Mouse (Mus musculus): Measurements from ENCODE around the gene Mthfd2l. TPM values are rescaled to one million over a fixed set of nuclear protein-coding genes. Genes with fewer than 3 reads are reported as not detected.

The Mthfd2l gene
- polyA plus RNA-seq, 1 experiment from 2014 or later = 33.9 TPM

DNA sequence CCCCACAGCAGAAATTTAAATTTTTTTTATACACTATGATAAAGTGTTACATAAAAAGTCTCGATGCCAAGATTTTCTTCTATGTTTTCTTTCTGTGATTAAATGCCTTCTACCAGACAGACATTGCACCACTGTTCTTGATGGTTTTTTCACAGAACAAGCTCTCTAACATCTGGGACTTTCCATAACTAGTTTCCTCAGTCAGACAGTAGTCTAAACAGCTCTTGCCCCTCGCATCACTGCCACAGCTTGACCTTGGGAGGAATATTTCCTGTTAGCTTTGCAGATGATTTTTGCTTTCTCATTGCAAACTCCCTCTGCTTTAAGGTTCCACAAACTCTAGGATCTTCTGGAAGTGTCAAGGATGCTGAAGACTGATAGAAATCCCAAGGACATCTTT lies 371 bp upstream of the Mthfd2l start:
- Histone ChIP-seq H3K9ac (ENCODE audit: low read depth, low read length) (peak overlapping the region; percentile 95; the same call in 1 of the 2 replicates), H3K4me3 (ENCODE audit: low read depth, low read length) (peak overlapping the region; percentile 68), H3K9me3 (ENCODE audit: control insufficient read depth) (no peaks in the 10 kb centered on the region), H3K36me3 (ENCODE audit: control insufficient read depth, insufficient read depth) (0 out of 2 replicates have a peak, but pooled peaks cover 6% of the 10 kb centered on the region), H3K27ac (ENCODE audit: low read depth, low read length) (peak overlapping the region; percentile 96), H3K27me3 (replicated peaks; ENCODE audit: control insufficient read depth, insufficient read depth, low read length) (no peaks in the 10 kb centered on the region), H3K4me2 (replicated peaks; ENCODE audit: low read depth) (peak overlapping the region; percentile 65), H3K4me1 (replicated peaks; ENCODE audit: control insufficient read depth, insufficient read depth, low read length) (0 out of 2 replicates have a peak, but pooled peaks cover 3% of the 10 kb centered on the region)
- 34% methylated on average over 2 of the region's 2 CpGs for WGBS
- peak; percentile 14; the same call in 1 of the 2 replicates for ATAC-seq
- TF ChIP-seq CTCF (IDR thresholded peaks at IDR 0.05; ENCODE audit: low read depth) = no peak

DNA sequence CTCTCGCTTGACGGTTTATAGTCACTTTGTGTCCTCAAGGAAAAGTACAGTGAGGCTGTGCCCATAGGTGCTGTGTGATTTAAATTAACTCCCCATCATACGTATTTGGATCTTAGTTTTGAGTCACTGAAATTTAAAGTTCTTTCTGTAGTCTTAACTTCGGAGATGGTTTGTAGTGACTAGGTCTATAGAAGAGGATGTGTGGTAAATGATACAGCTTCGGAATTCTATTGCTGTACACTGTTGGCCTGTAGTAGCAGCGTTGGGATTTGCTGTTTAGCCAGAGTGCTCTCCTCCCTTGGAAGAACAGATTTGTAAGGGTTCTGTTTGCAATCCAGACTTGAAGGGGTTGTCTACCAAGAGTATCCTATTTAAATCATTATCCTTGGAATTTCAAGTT lies 994 bp downstream of the Mthfd2l start:
- 2% methylated on average over 6 of the region's 6 CpGs for WGBS
- 0 out of 2 replicates have a peak, but pooled peaks cover 3% of the 10 kb centered on the region for H3K4me1 ChIP-seq (replicated peaks; ENCODE audit: control insufficient read depth, insufficient read depth, low read length)
- peak overlapping the region; percentile 96 for H3K27ac ChIP-seq (ENCODE audit: low read depth, low read length)
- TF ChIP-seq CTCF (IDR thresholded peaks at IDR 0.05; ENCODE audit: low read depth) = no peak
- H3K4me2 ChIP-seq (replicated peaks; ENCODE audit: low read depth) = peak overlapping the region; percentile 65
- no peak for ATAC-seq
- peak overlapping the region; percentile 95 for H3K9ac ChIP-seq (ENCODE audit: low read depth, low read length)
- H3K36me3 ChIP-seq (ENCODE audit: control insufficient read depth, insufficient read depth) = 0 out of 2 replicates have a peak, but pooled peaks cover 6% of the 10 kb centered on the region
- no peaks in the 10 kb centered on the region for H3K27me3 ChIP-seq (replicated peaks; ENCODE audit: control insufficient read depth, insufficient read depth, low read length)
- no peaks in the 10 kb centered on the region for H3K9me3 ChIP-seq (ENCODE audit: control insufficient read depth)
- H3K4me3 ChIP-seq (ENCODE audit: low read depth, low read length) = peak overlapping the region; percentile 68

DNA sequence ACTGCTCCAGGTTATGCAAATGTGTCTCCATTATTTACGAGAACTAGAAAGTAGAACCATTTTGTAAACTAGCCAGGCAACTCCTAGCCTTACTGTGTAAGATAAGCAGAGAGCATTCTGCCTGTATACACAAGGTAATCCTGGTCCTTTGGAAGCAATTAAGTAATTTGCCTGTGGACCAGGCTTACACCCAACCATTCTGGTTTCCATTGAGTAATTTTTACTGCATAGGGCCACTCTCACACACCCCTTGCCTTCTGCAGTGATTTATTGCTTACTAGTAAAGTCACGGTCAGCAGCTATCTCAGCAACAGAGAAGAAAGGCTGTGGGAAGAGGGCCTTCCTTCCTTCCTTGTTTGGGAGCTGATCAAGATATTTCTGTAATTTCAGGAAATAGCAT lies 5.8 kb downstream of the Mthfd2l start:
- ATAC-seq = peak; percentile 91
- no peak overlapping the region for H3K9ac ChIP-seq (ENCODE audit: low read depth, low read length)
- H3K4me1 ChIP-seq (replicated peaks; ENCODE audit: control insufficient read depth, insufficient read depth, low read length) = 0 out of 2 replicates have a peak, but pooled peaks cover 3% of the 10 kb centered on the region
- no peaks in the 10 kb centered on the region for H3K27me3 ChIP-seq (replicated peaks; ENCODE audit: control insufficient read depth, insufficient read depth, low read length)
- 34% methylated on average over 2 of the region's 2 CpGs for WGBS
- 0 out of 2 replicates have a peak, but pooled peaks cover 6% of the 10 kb centered on the region for H3K36me3 ChIP-seq (ENCODE audit: control insufficient read depth, insufficient read depth)
- no peaks in the 10 kb centered on the region for H3K9me3 ChIP-seq (ENCODE audit: control insufficient read depth)
- no peak overlapping the region for H3K4me2 ChIP-seq (replicated peaks; ENCODE audit: low read depth)
- no peak for TF ChIP-seq CTCF (IDR thresholded peaks at IDR 0.05; ENCODE audit: low read depth)
- H3K27ac ChIP-seq (ENCODE audit: low read depth, low read length) = peak overlapping the region; percentile 41
- H3K4me3 ChIP-seq (ENCODE audit: low read depth, low read length) = no peak overlapping the region

DNA sequence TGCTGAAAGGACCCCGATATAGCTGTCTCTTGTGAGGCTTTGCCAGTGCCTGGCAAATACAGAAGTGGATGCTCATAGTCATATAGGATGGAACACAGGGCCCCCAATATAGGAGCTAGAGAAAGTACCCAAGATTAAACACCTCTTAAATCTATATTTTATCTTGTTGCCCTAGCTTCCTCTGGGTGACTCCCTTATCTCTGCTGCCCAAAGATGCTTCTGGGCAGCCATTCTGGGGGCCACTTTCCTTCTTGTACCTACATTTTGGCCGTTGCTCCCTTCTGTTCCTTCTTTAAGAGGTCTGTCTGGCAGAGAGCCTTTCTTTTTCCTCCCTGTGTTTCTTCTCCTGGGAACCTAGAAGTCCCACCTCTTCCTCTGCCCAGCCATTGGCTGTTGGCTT lies 14.5 kb downstream of the Mthfd2l start:
- no peak for ATAC-seq
- Histone ChIP-seq H3K4me2 (replicated peaks; ENCODE audit: low read depth) (no peak overlapping the region), H3K9me3 (ENCODE audit: control insufficient read depth) (no peaks in the 10 kb centered on the region), H3K27ac (ENCODE audit: low read depth, low read length) (no peak overlapping the region), H3K36me3 (ENCODE audit: control insufficient read depth, insufficient read depth) (no peaks in the 10 kb centered on the region), H3K4me1 (replicated peaks; ENCODE audit: control insufficient read depth, insufficient read depth, low read length) (no peaks in the 10 kb centered on the region), H3K9ac (ENCODE audit: low read depth, low read length) (no peak overlapping the region), H3K27me3 (replicated peaks; ENCODE audit: control insufficient read depth, insufficient read depth, low read length) (no peaks in the 10 kb centered on the region), H3K4me3 (ENCODE audit: low read depth, low read length) (no peak overlapping the region)
- WGBS = 85% methylated on average over 2 of the region's 2 CpGs
- no peak for TF ChIP-seq CTCF (IDR thresholded peaks at IDR 0.05; ENCODE audit: low read depth)

DNA sequence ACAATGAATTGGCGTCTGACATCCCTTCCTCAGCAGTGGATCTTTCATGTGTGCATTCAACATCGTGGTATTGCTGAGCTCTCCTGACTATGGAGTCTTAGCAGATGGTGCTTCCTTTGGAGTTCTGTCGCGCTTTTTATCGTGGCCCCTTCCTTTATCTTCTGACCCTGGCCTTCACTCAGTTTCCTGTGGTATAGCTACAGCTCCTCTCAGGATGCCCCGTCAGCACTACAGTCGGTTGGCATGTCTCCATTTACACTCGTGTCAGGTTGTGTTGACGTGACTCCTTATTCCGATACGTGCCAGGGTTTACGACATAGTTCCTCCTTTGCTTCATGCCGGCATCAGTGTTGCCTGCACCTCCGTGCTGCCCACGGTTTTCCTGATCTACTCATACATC lies 18.6 kb downstream of the Mthfd2l start:
- Histone ChIP-seq H3K27me3 (replicated peaks; ENCODE audit: control insufficient read depth, insufficient read depth, low read length) (no peaks in the 10 kb centered on the region), H3K36me3 (ENCODE audit: control insufficient read depth, insufficient read depth) (no peaks in the 10 kb centered on the region), H3K27ac (ENCODE audit: low read depth, low read length) (no peak overlapping the region), H3K4me1 (replicated peaks; ENCODE audit: control insufficient read depth, insufficient read depth, low read length) (no peaks in the 10 kb centered on the region), H3K9ac (ENCODE audit: low read depth, low read length) (no peak overlapping the region), H3K4me3 (ENCODE audit: low read depth, low read length) (no peak overlapping the region), H3K4me2 (replicated peaks; ENCODE audit: low read depth) (no peak overlapping the region), H3K9me3 (ENCODE audit: control insufficient read depth) (no peaks in the 10 kb centered on the region)
- ATAC-seq = no peak
- WGBS = 84% methylated on average over 15 of the region's 15 CpGs
- TF ChIP-seq CTCF (IDR thresholded peaks at IDR 0.05; ENCODE audit: low read depth) = no peak

DNA sequence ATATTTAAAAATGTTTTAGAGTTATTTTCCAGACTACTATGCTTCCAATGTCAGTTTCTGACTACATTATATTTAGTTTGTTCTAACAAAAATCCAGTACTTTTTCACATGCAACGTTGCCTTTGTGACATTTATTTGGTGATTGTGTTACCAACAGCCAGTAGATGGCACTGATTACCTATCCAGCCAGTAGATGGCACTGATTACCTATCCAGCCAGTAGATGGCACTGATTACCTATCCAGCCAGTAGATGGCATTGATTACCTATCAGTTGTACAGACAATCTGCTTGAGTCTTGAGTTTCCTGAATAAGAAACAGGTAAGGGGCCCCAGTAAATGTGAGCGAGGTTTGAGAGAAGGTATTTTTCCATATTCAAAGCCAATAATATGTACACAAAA lies 20.6 kb downstream of the Mthfd2l start:
- no peak for ATAC-seq
- no peaks in the 10 kb centered on the region for H3K9me3 ChIP-seq (ENCODE audit: control insufficient read depth)
- no peak overlapping the region for H3K4me2 ChIP-seq (replicated peaks; ENCODE audit: low read depth)
- H3K4me3 ChIP-seq (ENCODE audit: low read depth, low read length) = no peak overlapping the region
- H3K27ac ChIP-seq (ENCODE audit: low read depth, low read length) = no peak overlapping the region
- no peaks in the 10 kb centered on the region for H3K4me1 ChIP-seq (replicated peaks; ENCODE audit: control insufficient read depth, insufficient read depth, low read length)
- H3K27me3 ChIP-seq (replicated peaks; ENCODE audit: control insufficient read depth, insufficient read depth, low read length) = no peaks in the 10 kb centered on the region
- H3K36me3 ChIP-seq (ENCODE audit: control insufficient read depth, insufficient read depth) = no peaks in the 10 kb centered on the region
- H3K9ac ChIP-seq (ENCODE audit: low read depth, low read length) = no peak overlapping the region
- WGBS = 40% methylated on average over 2 of the region's 2 CpGs
- peak; percentile 89 for TF ChIP-seq CTCF (IDR thresholded peaks at IDR 0.05; ENCODE audit: low read depth)
